Mouse (Mus musculus) spleen, adult 2 months (tissue): ENCODE measurements around the gene Peli2.

Source experiments
- CTCF ChIP-seq: fragments of 200-500 bp; IDR thresholded peaks from 2 replicates; pipeline ENCODE4 v1.5.1; 2011; ENCODE audit warnings: mild to moderate bottlenecking, inconsistent platforms; ENCODE audit not compliant: insufficient read depth, insufficient read length, insufficient replicate concordance; ENCODE audit errors: extremely low read depth
- POLR2A ChIP-seq: fragments of 200-500 bp; IDR thresholded peaks from 2 replicates; pipeline ENCODE4 v1.6.1; 2011; ENCODE audit warnings: low read depth, low read length, inconsistent platforms

DNA sequence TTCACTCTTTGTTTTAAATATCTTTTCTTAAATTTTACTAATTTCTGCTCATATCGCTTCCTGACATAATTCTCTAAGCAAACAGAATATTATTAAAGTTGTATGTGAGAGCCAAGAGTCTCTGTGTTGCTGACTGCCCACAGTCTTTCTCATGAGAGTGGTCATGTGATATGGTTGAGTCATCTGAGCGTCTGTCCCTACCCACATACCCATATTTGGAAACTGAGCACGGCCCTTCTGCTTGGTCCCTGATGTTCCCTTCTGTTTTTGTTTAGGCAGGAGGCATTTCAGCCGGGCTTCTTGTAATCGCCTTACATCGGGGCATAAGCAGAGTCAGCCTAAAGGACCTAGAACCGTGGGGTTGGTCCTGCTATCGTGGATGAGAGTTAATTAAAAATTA, 68.7 kb downstream of the Peli2 start:
- TF ChIP-seq POLR2A (no peak), CTCF (no peak)
